Mouse (Mus musculus): Measurements from ENCODE around the gene Marco.

The Marco gene

GRCm38 (mm10) chr1:120443228-120443639 is 61.6 kb downstream of the Marco start:
- DNase-seq (ENCODE audit: low read depth, low spot score): no peak

GRCm38 (mm10) chr1:120441587-120441986 is 63.2 kb downstream of the Marco start:
- no peak for DNase-seq (ENCODE audit: low read depth, low spot score)

- no peak for DNase-seq (ENCODE audit: low read depth, low spot score)
Observed at GRCm38 (mm10) chr1:120435591-120435990, 69.2 kb downstream of the Marco start.

GRCm38 (mm10) chr1:120430171-120430570 is 74.7 kb downstream of the Marco start:
- no peak for DNase-seq (ENCODE audit: low read depth, low spot score)

GRCm38 (mm10) chr1:120425587-120425986 is 79.2 kb downstream of the Marco start:
- no peak for DNase-seq (ENCODE audit: low read depth, low spot score)

Data from forelimb bud, embryonic 11.5 days (tissue).